Mouse (Mus musculus): Measurements from ENCODE around the gene Trappc3l.

DNA sequence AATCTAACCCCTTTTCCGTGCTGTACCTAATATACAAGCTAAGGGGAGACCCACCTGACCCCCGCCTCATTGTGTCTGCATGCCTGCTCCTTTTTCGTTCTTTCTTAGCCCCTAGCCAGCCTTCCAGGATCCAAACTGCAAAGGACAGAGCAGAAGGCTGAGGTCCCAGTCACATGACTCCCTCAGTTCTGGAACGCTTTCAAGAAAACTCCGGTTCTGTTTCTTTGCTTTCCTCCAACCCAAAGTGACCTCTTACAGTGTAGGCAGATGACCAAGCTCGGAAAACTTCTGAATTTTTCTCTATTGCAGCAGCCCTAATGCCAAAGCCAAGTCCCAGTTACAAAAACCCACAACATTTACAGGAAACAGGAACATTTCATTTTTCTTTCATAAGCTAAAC lies 91.0 kb downstream of the Trappc3l start:
- TF ChIP-seq CTCF (IDR thresholded peaks at IDR 0.05; ENCODE audit: low read depth, low read length) (no peak), POLR2A (IDR thresholded peaks at IDR 0.05; ENCODE audit: insufficient read depth, low read length) (no peak), EP300 (IDR thresholded peaks at IDR 0.05; ENCODE audit: insufficient read depth, low read depth, low read length) (no peak)

Measured in ES-Bruce4 (cell line).